Mouse (Mus musculus) bone marrow, adult 2 months (tissue): ENCODE measurements at regions not wholly inside any gene's neighbourhood (a gene's known extent, or its start where the extent isn't known, plus 50 kb on each side); places are given as distances from the start of the nearest gene placed in this dataset.

ENCODE experiments used
- CTCF ChIP-seq: fragments of 200-500 bp; IDR thresholded peaks from 2 replicates; pipeline ENCODE4 v1.5.1; 2011; ENCODE audit warnings: low read length, control low read depth; ENCODE audit not compliant: control insufficient read depth, insufficient read depth
- POLR2A ChIP-seq: fragments of 200-500 bp; IDR thresholded peaks from 2 replicates; pipeline ENCODE4 v1.6.1; 2011; ENCODE audit warnings: low read depth, mild to moderate bottlenecking, control low read depth, low read length, borderline replicate concordance; ENCODE audit not compliant: control insufficient read depth

GRCm38 (mm10) chr13:81930266-81930665 lies 147.4 kb downstream of the Cetn3 start:
- TF ChIP-seq CTCF = no peak
- no peak for TF ChIP-seq POLR2A
